Mouse (Mus musculus): ENCODE results near the gene Slc16a1. TPM values are rescaled to one million over a fixed set of nuclear protein-coding genes. Genes with fewer than 3 reads are reported as not detected.
"Not testable (repeated sequence)": the region's sequence is repeated elsewhere in the genome, so short reads cannot be mapped to it uniquely, and the experiment has no call there.

Slc16a1 gene
- polyA plus RNA-seq, 1 experiment from 2014 or later, result 81.9 TPM

- 23% methylated on average over 1 of the region's 1 CpGs for WGBS (ENCODE audit: insufficient replicate concordance)
- ATAC-seq (ENCODE audit: low read depth), result peak; percentile 37
- H3K27ac ChIP-seq, result not testable (repeated sequence)
Measured at GRCm38 (mm10) chr3:104707772-104708144, 69.3 kb downstream of the Slc16a1 start.

More at GRCm38 (mm10) chr3:104707772-104708144, 69.3 kb downstream of the Slc16a1 start:
- not testable (repeated sequence) for H3K9me3 ChIP-seq (replicated peaks); H3K27me3 ChIP-seq; H3K36me3 ChIP-seq; DNase-seq; H3K4me2 ChIP-seq; H3K4me3 ChIP-seq (replicated peaks); H3K4me1 ChIP-seq (replicated peaks); H3K9ac ChIP-seq

Other genes starting within 250 kb of the Slc16a1 start
- 2.8 and 3.5 TPM in 2 replicates for gene Lrig2, start 126.8 kb upstream of the Slc16a1 start, polyA plus RNA-seq (2015; fragmentation: Nextera tagmentation; extraction: Ambion mirVana)
- gene Ppm1j, start 142.4 kb downstream of the Slc16a1 start, polyA plus RNA-seq (2015; fragmentation: Nextera tagmentation; extraction: Ambion mirVana), result 0.37 and 0.59 TPM in 2 replicates
- not detected in 2 replicates for gene Fam19a3, start 143.2 kb downstream of the Slc16a1 start, polyA plus RNA-seq (2015; fragmentation: Nextera tagmentation; extraction: Ambion mirVana)
- 19.4 and 21.5 TPM in 2 replicates for gene Rhoc, start 149.7 kb downstream of the Slc16a1 start, polyA plus RNA-seq (2015; fragmentation: Nextera tagmentation; extraction: Ambion mirVana)
- 26.2 and 28.7 TPM in 2 replicates for gene Mov10, start 179.9 kb downstream of the Slc16a1 start, polyA plus RNA-seq (2015; fragmentation: Nextera tagmentation; extraction: Ambion mirVana)
- 11.4 and 15.2 TPM in 2 replicates for gene St7l, start 225.3 kb downstream of the Slc16a1 start, polyA plus RNA-seq (2015; fragmentation: Nextera tagmentation; extraction: Ambion mirVana)
- gene Capza1, start 225.8 kb downstream of the Slc16a1 start, polyA plus RNA-seq (2015; fragmentation: Nextera tagmentation; extraction: Ambion mirVana), result 98.0 and 121 TPM in 2 replicates